Mouse (Mus musculus) MEL (cell line): Measurements from ENCODE around the gene Nr2e3. TPM values are rescaled to one million over a fixed set of nuclear protein-coding genes. Genes with fewer than 3 reads are reported as not detected.

Experiments
- DNase-seq: peaks from one replicate; pipeline ENCODE4 v3.0.0; 2011; ENCODE audit warnings: low read depth, low spot score
- H3K27ac ChIP-seq: 2 replicates; pipeline ENCODE4 v1.5.1; 2012; ENCODE audit warnings: low read depth, mild to moderate bottlenecking, control low read depth, low read length, moderate library complexity; ENCODE audit not compliant: control insufficient read depth
- H3K27me3 ChIP-seq, 2 experiments: fragments of 150-350 bp in 1 of 2; sonication (generic) in 1 of 2; 2 replicates each; pipeline ENCODE4 v1.6.1; 2012; ENCODE audit warnings: low read length in 2 of 2, mild to moderate bottlenecking in 2 of 2, improper control_type of control experiment in 1 of 2, moderate library complexity in 1 of 2; ENCODE audit not compliant: insufficient read depth in 2 of 2, control insufficient read depth in 1 of 2
- H3K36me3 ChIP-seq, 2 experiments: 2 replicates each; pipeline ENCODE4 v1.6.1; 2012 to 2014; ENCODE audit warnings: low read length in 2 of 2, improper control_type of control experiment in 1 of 2, inconsistent platforms in 1 of 2, mild to moderate bottlenecking in 1 of 2; ENCODE audit not compliant: insufficient read depth in 2 of 2, control insufficient read depth in 1 of 2
- H3K4me1 ChIP-seq, 2 experiments: fragments of 150-350 bp in 1 of 2; sonication (generic) in 1 of 2; 2 replicates each; pipeline ENCODE4 v1.6.1; 2012; ENCODE audit warnings: low read length in 2 of 2, improper control_type of control experiment in 1 of 2, mild to moderate bottlenecking in 1 of 2; ENCODE audit not compliant: insufficient read depth in 2 of 2, control insufficient read depth in 1 of 2
- H3K4me3 ChIP-seq, 2 experiments: fragments of 150-350 bp in 1 of 2; sonication (generic) in 1 of 2; 2 replicates each; pipeline ENCODE4 v1.5.1; 2012; ENCODE audit warnings: low read depth in 2 of 2, low read length in 2 of 2, mild to moderate bottlenecking in 2 of 2, moderate library complexity in 2 of 2, control low read depth in 1 of 2, improper control_type of control experiment in 1 of 2; ENCODE audit not compliant: control insufficient read depth in 1 of 2, insufficient read depth in 1 of 2
- H3K79me2 ChIP-seq: 2 replicates; pipeline ENCODE4 v1.6.1; 2012; ENCODE audit warnings: mild to moderate bottlenecking, low read length, moderate library complexity; ENCODE audit not compliant: control insufficient read depth, poor library complexity, insufficient read depth
- H3K9ac ChIP-seq: 2 replicates; pipeline ENCODE4 v1.6.1; 2012; ENCODE audit warnings: low read depth, mild to moderate bottlenecking, control low read depth, low read length, moderate library complexity; ENCODE audit not compliant: control insufficient read depth, poor library complexity, severe bottlenecking
- H3K9me3 ChIP-seq: fragments of 150-350 bp; sonication (generic); replicated peaks from 2 replicates; pipeline ENCODE4 v1.6.1; 2012; ENCODE audit warnings: mild to moderate bottlenecking, low read length, improper control_type of control experiment, moderate library complexity; ENCODE audit not compliant: insufficient read depth
- BHLHE40 ChIP-seq: IDR thresholded peaks from 2 replicates; pipeline ENCODE4 v1.6.1; 2012; ENCODE audit warnings: low read depth, mild to moderate bottlenecking, inconsistent platforms, low read length, improper control_type of control experiment, borderline replicate concordance
- CHD1 ChIP-seq: IDR thresholded peaks from 2 replicates; pipeline ENCODE4 v1.6.1; 2012; ENCODE audit warnings: low read depth, mild to moderate bottlenecking, inconsistent platforms, low read length, improper control_type of control experiment
- CHD2 ChIP-seq: IDR thresholded peaks from 2 replicates; pipeline ENCODE4 v1.6.1; 2011; ENCODE audit warnings: low read length, improper control_type of control experiment
- CTCF ChIP-seq, 3 experiments: IDR thresholded peaks in 2 of 3; conservative IDR thresholded peaks in 1 of 3; 2 replicates each; pipeline ENCODE4 v1.5.1; 2011 to 2012; ENCODE audit warnings: low read length in 3 of 3, low read depth in 2 of 3, mild to moderate bottlenecking in 2 of 3, improper control_type of control experiment in 1 of 3, inconsistent platforms in 1 of 3, mixed read lengths in 1 of 3, moderate library complexity in 1 of 3; ENCODE audit not compliant: control insufficient read depth in 1 of 3, insufficient read depth in 1 of 3, poor library complexity in 1 of 3, severe bottlenecking in 1 of 3
- E2F4 ChIP-seq: IDR thresholded peaks from 2 replicates; pipeline ENCODE4 v1.6.1; 2011; ENCODE audit warnings: low read depth, low read length, improper control_type of control experiment, borderline replicate concordance
- ETS1 ChIP-seq: IDR thresholded peaks from 2 replicates; pipeline ENCODE4 v1.6.1; 2012; ENCODE audit warnings: low read depth, mild to moderate bottlenecking, inconsistent platforms, low read length, improper control_type of control experiment, moderate library complexity
- GATA1 ChIP-seq: IDR thresholded peaks from 2 replicates; pipeline ENCODE4 v1.6.1; 2011; ENCODE audit warnings: low read depth, low read length, improper control_type of control experiment
- HCFC1 ChIP-seq: IDR thresholded peaks from 2 replicates; pipeline ENCODE4 v1.6.1; 2012; ENCODE audit warnings: low read depth, mild to moderate bottlenecking, inconsistent platforms, low read length, improper control_type of control experiment, moderate library complexity
- KAT2A ChIP-seq: conservative IDR thresholded peaks from 2 replicates; pipeline ENCODE4 v1.6.1; 2012; ENCODE audit warnings: low read depth, low read length, improper control_type of control experiment, inconsistent platforms
- MAX ChIP-seq: IDR thresholded peaks from 2 replicates; pipeline ENCODE4 v1.6.1; 2011; ENCODE audit warnings: low read length, improper control_type of control experiment
- MAZ ChIP-seq: IDR thresholded peaks from 2 replicates; pipeline ENCODE4 v1.6.1; 2012; ENCODE audit warnings: low read depth, mild to moderate bottlenecking, inconsistent platforms, low read length, improper control_type of control experiment
- MEF2A ChIP-seq: IDR thresholded peaks from 2 replicates; pipeline ENCODE4 v1.6.1; 2014; ENCODE audit warnings: low read depth, mild to moderate bottlenecking, inconsistent platforms, low read length, improper control_type of control experiment; ENCODE audit not compliant: poor library complexity, insufficient replicate concordance, severe bottlenecking; ENCODE audit errors: extremely low read depth
- MXI1 ChIP-seq: IDR thresholded peaks from 2 replicates; pipeline ENCODE4 v1.6.1; 2011; ENCODE audit warnings: mild to moderate bottlenecking, low read depth, low read length, improper control_type of control experiment
- NELFE ChIP-seq: IDR thresholded peaks from 2 replicates; pipeline ENCODE4 v1.6.1; 2011; ENCODE audit warnings: low read depth, low read length, improper control_type of control experiment
- RCOR1 ChIP-seq: IDR thresholded peaks from 2 replicates; pipeline ENCODE4 v1.6.1; 2012; ENCODE audit warnings: low read depth, mild to moderate bottlenecking, inconsistent platforms, low read length, improper control_type of control experiment
- TBP ChIP-seq: IDR thresholded peaks from 2 replicates; pipeline ENCODE4 v1.8.0; 2011; ENCODE audit warnings: low read depth, low read length, improper control_type of control experiment
- UBTF ChIP-seq: IDR thresholded peaks from 2 replicates; pipeline ENCODE4 v1.6.1; 2012; ENCODE audit warnings: low read depth, mild to moderate bottlenecking, inconsistent platforms, low read length, improper control_type of control experiment, moderate library complexity, borderline replicate concordance; ENCODE audit not compliant: insufficient read depth
- polyA plus RNA-seq, 2 experiments: library from polyadenylated mRNA; stranded (reverse) in 1 of 2; unstranded in 1 of 2; fragments of >175 nt in 1 of 2; fragments of >200 nt in 1 of 2; gene quantifications; 2 replicates each; pipeline versions ENCODE4 v1.2.1 to v1.2.4; 2012; ENCODE audit warnings: low replicate concordance in 2 of 2, low read depth in 1 of 2; ENCODE audit not compliant: insufficient read length in 2 of 2, insufficient read depth in 1 of 2, missing spikeins in 1 of 2
- total RNA-seq: library from RNA; depleted of rRNA; stranded (reverse); fragments of 300-350 nt; gene quantifications from 2 replicates; pipeline ENCODE4 v1.2.3, GENCODE M21; 2012

Nr2e3 gene
- total and polyA plus RNA-seq, 3 experiments = not detected

GRCm38 (mm10) chr9:59951001-59951750, 9.3 kb downstream of the Nr2e3 start:
- no peaks in the 10 kb centered on the region for H3K4me1 ChIP-seq
- no peak for DNase-seq
- TF ChIP-seq TBP (no peak), UBTF (no peak), MAX (no peak), RCOR1 (no peak), MEF2A (no peak), ETS1 (no peak), GATA1 (no peak)
- H3K27ac ChIP-seq = no peak overlapping the region
- no peak overlapping the region for H3K9ac ChIP-seq
- no peak overlapping the region for H3K4me3 ChIP-seq
- peaks cover 0 to 2% of the 10 kb centered on the region in 2 experiments; a peak in 1 of 4 replicates for H3K27me3 ChIP-seq
- H3K9me3 ChIP-seq = no peaks in the 10 kb centered on the region
- H3K79me2 ChIP-seq = no peaks in the 10 kb centered on the region
- H3K36me3 ChIP-seq = no peaks in the 10 kb centered on the region

- Histone ChIP-seq H3K9me3 (no peaks in the 10 kb centered on the region), H3K4me1 (no peaks in the 10 kb centered on the region), H3K36me3 (no peaks in the 10 kb centered on the region), H3K27me3 (peaks cover 0 to 3% of the 10 kb centered on the region in 2 experiments; a peak in 1 of 4 replicates), H3K79me2 (no peaks in the 10 kb centered on the region), H3K4me3 (no peak overlapping the region), H3K27ac (no peak overlapping the region), H3K9ac (no peak overlapping the region)
- no peak for TF ChIP-seq MAZ
- TF ChIP-seq BHLHE40 = no peak
- TF ChIP-seq CTCF (IDR thresholded peaks at IDR 0.05 in 2 of 3, conservative IDR thresholded peaks at IDR 0.05 in 1 of 3; ENCODE audit: control insufficient read depth in 1 of 3, insufficient read depth in 1 of 3, low read depth in 2 of 3, low read length in 3 of 3, poor library complexity in 1 of 3, severe bottlenecking in 1 of 3) = no peak
- DNase-seq = no peak
Measured at GRCm38 (mm10) chr9:59949981-59950380, 10.5 kb downstream of the Nr2e3 start.

- TF ChIP-seq E2F4 = no peak
- TF ChIP-seq MXI1 = no peak
- TF ChIP-seq HCFC1 = no peak
- TF ChIP-seq KAT2A = no peak
- TF ChIP-seq NELFE = no peak
- no peak for TF ChIP-seq CHD2
- no peak for TF ChIP-seq CHD1
- DNase-seq = no peak
- Histone ChIP-seq H3K4me3 (no peak overlapping the region), H3K4me1 (no peaks in the 10 kb centered on the region), H3K79me2 (no peaks in the 10 kb centered on the region), H3K27me3 (peaks cover 0 to 3% of the 10 kb centered on the region in 2 experiments; a peak in 1 of 4 replicates), H3K9ac (no peak overlapping the region), H3K27ac (no peak overlapping the region), H3K9me3 (no peaks in the 10 kb centered on the region), H3K36me3 (no peaks in the 10 kb centered on the region)
Measured at GRCm38 (mm10) chr9:59949511-59949910, 10.9 kb downstream of the Nr2e3 start.
